Mouse (Mus musculus): ENCODE data around the gene Mdfi.
"Not testable (repeated sequence)": the region's sequence is repeated elsewhere in the genome, so short reads cannot be mapped to it uniquely, and the experiment has no call there.

Gene Mdfi

DNA sequence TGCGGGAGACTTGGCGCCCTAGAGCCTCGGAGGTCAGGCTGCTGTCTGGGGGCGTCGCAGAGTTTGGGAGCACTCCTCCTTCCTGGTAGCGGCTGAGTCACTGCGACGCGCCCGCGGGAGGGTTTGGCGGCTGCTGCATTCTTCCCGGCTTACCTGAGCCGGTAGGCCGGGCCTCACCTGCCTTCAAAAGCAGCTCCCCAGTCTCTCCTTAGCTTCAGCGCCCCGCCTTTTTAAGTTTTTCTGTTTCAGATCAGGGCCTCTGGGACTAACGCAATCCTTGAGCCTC, at the start of gene Mdfi:
TSS of gene Mdfi (minus strand) at position 210 of the 286 bp plus-strand sequence.
- DNase-seq (ENCODE audit: low read depth, low spot score) = no peak

DNA sequence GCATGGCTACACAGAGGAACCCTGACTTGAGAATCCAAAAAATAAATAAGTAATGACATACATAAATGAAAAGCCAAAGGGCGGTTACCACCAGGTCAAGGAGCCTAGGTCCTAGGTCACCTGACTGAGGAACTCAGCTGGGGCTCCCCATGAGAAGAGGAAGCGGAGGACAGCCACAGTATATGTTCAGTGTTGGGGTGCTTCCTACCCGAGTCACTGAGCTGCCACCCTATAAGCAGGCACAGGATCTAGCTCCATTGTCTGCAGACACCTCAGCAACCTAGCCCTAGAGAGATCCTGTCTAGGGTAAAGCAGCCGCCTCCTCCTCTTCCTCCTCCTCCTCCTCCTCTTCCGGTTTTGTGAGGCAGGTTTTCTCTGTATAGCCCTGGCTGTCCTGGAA, 48.6 kb upstream of the Mdfi start:
- DNase-seq (ENCODE audit: low read depth, low spot score) = no peak

DNA sequence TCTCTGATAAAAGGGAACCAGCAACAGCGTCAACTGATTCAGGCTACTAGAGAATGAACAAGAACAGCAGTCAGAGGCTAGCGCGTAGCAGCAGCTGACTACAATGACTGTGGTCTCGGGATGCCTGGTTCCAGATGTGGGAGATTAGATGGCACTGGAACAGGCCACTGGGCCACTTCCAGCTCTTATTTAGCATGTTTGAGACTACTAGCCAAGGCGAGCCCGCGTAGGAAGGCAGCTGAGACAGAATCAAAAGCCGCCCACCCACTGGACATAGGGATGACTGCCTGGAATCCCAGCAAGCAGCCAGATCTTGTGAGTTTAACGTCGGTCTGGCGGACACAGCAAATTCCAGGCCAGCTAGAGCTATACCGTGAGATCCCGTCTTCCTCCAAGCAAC, 46.8 kb upstream of the Mdfi start:
- DNase-seq (ENCODE audit: low read depth, low spot score) = no peak

DNA sequence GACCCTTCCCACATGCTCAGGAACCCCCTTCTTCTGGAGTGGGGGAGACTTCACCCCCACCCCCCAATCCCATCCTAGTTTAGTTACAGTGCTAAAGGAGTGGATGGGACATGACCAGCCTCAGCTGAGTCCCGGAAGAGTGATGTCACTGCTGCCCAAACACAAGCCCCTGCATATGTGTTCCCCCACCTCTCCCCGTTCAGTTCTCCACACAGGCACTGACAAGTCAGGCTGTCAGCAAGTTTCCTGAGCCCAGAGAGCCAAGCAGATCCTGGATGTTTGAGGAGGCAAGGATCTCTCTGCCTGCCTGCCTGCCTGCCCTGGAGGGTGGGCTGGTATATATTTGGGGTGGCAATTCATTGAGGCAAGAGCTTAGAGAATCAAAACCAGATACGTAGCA, 44.7 kb upstream of the Mdfi start:
- DNase-seq (ENCODE audit: low read depth, low spot score) = no peak

DNA sequence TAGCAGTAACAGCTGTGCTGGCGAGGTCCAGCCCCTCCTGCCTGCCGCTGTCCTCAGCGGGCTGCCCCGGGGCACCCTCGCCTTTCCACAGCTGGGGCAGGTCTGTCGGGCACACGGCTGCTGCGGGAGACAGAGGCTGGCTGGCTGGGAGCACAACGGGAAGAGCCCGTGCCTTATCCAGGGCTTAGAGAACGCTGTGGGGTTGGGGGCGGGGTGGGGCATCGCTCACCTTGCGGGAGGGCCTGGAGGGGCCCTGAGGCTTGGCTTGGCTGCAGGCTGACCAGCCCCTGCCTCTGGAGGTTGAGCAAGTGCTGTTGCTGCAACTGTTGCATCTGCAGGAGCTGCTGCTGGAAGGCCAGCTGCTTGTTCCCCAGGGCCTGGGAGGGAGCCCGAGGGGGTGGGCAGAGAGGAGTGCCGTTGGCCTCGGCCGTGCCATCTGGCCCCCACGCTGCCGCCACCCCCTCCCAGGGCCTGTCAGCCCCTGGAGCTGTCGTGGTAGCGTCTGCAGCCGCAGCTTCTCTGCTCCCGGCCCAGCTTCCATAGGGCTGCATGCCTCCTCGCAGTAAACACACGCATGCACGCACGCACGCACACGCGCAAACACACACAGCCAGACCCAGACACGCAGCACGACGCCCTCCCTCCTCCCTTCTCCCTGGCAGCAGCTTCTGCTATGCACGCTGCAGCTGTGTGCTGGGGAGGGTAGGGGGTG, 44.0 kb upstream of the Mdfi start:
- DNase-seq (ENCODE audit: low read depth, low spot score) = peak; percentile 80

DNA sequence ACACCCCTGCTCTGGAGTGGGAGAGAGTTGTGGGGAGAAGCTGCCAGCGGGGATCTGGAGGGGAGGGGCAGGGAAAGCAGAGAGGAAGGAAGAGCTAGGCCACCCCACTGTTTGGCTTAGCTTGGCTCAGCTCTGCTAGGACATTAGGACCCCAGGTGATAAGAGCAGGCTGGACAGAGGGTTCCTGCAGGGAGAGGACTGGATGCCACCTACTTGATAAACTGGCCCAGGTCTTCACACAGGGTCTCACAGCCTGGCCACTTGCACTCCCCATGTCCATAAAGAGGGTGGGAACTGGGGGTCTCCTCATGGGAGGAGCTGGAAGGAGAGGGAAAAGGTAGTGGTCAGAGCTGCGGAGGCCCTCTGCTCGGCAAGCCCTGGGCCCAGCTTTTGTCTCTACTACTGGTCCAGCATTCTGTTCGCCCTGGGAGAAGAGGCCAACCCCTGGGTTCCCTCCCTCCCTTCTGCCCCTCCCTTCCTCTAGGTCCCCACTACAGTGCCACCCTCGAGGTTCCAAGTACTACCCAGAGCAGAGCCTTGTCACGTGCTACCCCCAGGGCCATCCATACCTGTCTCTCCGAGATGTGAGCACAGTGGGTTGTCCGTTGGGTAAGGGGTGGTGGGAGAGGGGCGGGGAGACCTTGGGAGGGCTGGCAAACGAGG, 43.4 kb upstream of the Mdfi start:
- DNase-seq (ENCODE audit: low read depth, low spot score) = no peak

DNA sequence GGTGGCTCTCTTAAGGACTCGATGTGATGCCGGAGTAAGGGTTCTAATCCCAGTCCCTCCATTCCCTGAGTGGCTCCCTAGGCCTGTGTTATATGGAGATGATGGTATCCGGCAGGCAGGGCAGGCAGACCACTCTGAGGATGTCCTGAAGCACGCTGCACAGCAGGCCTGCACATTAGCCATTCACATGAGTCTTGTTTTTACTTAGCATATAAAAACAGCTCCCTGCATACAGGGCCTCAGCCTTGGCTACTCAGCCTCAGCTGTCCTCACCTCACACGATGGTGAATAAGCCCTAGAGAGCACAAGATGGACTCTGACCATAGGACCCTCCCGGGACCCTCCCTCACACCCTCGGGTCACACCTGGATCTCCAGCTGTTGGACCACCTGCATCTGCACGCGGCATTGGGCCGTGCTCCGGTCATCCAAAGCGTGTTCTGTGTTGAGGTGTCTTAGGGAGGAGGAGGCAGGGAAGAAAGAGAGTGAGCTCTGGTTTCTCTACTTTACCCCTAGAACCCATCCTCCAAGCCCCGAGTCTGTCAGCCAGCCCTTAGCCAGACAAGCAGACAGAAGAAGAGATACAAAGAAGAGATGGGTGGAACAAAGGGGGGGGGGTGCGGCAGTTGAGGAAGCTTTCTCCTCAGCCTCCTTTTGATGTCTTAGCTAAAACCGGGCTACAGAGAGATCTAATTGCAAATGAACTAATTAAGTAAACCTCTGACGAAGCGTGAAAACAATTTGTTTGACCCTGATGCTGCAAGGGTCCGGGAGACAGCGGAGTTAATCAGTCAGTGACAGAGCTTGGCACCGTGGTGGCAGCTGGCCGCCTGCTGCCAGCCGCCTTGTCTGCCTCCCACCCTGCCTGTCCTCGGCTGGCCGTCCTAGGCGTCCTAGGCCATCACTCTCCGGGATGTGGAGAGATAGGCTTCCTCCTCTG, 42.6 kb upstream of the Mdfi start:
- DNase-seq (ENCODE audit: low read depth, low spot score) = no peak

DNA sequence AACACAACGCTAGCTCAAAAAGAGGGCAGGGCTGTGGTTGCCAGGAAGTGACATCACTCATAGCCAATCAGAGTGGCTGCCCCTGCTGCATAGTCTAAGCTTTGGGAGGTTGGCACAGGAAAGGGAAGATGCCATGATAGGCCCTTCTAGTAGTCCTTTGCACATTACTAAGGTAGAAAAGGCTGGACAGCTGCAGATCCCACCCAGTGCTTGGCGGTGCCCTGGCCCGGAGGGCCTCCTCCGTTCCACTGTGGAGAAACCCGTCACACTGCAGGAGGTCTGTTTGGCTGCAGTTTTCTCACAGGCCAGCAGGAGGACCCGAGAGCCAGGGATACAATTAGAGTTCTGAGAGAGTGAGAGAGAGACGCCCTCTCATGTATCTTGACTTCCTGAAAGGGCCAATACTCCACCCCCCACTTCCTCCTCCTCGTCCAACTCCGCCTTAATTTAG, 38.9 kb upstream of the Mdfi start:
- peak; percentile 85 for DNase-seq (ENCODE audit: low read depth, low spot score)

DNA sequence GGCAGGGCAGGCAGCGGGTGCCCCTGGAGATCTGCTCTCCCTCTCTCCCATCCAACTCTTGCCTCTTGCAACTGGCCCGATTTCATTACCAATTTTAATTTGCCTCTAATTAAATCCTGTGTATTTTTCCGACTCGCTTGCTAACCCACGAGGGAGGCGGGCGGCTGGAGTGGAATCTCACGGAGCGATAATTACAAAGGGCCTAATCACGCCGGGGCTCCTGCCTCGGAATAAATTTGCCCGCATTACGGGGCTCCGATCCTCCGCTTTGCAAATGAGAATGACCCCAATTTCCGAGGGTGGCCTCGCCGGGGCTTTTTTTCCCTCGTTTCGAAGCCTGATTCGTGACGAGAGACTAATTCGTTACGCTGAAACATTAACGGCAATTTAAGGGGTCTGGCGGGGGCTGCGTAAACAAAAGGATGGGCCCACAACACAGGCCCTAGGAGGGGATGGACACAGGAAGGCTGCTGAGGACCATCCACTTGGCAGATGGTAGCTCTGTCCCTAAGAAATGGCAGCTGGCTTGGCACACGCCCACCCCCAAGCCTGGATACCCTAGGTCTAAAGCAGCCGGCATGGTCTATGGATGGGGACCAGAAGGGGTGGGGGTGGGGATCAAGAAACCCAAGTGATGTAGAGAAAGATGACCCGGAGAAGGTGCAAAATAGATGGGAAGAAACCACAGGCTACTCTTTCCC, 38.0 kb upstream of the Mdfi start:
- DNase-seq (ENCODE audit: low read depth, low spot score) = no peak

DNA sequence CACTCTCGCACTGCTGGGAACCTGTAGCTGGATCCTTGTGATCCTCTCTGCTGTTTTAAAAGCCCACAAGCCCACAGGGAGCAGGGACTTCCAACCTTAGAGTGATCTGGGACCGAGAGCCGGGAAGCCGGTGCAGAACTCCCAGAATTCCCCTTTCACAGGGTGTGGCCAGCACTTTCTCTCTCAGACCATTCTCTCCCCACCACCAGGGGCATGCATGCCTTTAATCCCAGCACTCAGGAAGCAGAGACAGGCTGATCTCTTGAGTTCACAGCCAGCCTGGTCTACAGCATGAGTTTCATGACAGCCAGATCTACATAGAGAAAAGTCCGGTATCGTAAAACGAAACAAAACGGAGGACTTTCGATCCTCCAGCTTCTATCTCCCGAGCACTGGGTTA, 35.4 kb upstream of the Mdfi start:
- DNase-seq (ENCODE audit: low read depth, low spot score) = no peak

DNA sequence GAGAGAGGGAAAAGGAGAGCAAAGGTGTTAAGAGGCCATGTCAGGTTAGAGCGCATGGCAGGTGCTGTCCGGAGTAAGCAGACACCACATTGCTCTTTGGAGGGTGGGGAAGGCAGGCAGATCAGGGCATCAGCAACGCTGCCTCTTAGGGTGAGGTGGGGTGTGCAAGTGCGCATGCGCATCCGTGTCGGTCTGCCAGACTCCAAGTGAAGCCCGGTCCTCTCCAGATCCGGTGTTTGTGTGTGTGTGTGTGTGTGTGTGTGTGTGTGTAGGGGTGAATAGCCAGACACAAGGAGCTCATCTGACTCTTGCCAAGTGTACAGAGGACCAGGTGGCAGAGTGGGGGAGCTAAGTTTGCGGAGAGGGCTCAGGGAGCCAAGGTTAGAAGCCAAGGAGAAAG, 31.5 kb upstream of the Mdfi start:
- no peak for DNase-seq (ENCODE audit: low read depth, low spot score)

DNA sequence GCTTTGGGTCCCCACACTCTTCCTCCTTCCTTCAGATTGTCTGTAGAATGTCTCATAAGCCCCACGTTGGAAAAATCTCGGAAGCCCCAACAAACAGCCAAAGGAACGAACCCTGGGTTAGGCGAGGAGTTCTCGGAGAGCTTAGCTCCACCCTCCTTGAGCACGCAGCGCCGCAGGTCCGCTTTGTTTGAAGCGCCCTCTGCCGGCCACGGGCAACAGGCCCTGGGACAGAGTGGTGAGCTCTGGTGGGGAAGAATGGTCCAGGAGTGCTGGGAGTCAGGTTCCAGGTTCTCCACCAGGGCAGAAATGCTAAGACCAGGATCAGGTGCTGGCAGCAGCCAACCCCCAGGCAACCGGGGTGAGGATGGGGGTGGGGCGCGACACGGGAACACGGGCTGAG, 30.0 kb upstream of the Mdfi start:
- no peak for DNase-seq (ENCODE audit: low read depth, low spot score)

DNA sequence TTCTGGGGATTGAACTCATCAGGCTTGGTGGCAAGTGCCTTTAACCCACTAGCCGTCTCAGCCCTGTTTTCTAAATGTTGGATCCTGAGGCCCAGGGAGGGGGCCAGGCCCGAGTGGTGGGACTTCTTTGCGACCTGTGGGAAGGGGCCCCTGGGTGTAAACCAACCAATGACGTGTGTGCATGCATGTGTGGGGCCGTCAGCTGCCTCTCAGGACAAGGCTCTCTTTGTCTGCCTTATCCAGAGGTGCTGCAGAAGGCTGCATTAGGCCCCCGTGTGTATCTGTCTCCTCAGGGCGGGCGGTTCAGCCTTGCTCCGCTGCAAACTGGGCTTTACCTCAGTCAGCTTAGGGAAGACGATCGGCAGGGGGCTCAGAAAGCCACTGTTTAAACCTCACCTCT, 28.9 kb upstream of the Mdfi start:
- DNase-seq (ENCODE audit: low read depth, low spot score) = no peak

DNA sequence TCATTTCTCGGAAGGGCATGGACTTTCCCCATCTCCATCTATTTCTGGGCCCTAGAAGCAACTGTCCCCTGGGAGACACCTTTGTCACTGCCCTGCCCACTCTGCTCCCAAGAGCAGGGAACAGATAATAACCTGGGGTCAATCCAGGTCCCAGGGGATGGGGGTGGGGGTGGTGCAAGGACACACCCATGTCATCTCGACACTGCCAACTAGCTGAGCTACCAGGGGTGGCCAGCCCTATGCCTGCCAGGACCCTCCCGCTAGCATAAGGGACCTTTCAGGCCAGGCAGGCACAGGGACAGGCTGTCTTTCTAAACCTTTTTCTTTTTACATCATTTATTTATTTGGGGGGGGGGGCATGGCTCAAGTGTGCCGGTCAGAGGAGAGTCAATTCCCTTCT, 28.5 kb upstream of the Mdfi start:
- DNase-seq (ENCODE audit: low read depth, low spot score) = no peak

DNA sequence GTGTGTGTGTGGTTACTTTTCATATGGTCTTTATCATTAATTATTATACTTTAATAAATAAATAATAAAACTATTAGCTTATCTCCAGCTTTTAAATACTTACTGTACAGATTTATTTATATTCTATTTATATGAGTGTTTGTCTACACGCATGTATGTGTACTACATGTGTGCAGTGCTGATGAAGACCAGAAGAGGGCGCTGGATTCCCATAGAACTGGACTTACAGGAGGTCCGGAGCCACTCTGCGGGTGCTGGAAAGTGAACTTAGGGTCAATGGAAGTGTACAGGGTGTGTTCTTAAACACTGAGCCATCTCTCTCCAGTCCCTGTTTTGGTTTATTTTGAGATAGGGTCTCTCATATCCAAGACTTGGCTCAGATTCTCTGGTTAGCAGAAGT, 21.1 kb upstream of the Mdfi start:
- DNase-seq (ENCODE audit: low read depth, low spot score) = no peak

DNA sequence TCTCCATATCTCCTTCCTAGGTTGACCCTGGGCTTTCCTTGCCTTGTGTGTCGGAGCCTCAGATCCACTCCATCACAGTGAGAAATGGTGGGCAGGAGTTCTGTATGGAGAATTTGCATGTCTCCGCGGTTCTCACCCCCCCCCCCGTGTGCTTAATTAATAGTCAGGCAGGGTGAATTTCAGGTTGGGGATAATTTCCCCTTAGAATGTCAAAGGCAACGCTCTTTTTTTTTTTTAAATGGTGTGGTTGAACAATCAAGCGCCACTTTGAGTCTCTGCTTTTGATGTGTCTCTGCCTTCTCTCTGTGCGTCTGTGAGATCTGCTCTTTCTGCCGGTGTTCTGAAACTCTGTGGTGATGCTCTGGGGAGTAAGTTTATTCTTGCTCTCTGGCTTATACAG, 20.4 kb upstream of the Mdfi start:
- DNase-seq (ENCODE audit: low read depth, low spot score) = no peak

DNA sequence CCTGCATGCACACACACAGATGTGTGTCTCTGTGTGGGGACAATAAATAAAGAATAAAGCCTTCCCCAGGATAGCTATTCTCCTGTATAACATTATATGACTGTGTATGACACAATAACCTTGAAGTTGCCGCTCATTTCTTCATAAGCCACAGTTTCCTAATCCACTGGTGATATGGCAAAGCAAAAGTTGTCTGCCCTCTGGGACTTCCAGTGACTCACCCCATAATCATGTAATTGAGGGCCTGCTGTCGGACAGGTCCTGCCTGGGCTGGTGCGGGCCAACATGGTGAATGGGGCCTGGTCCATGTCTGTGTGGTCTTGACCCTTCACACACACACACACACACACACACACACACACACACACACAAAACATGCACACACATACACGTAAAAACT, 19.3 kb upstream of the Mdfi start:
- DNase-seq (ENCODE audit: low read depth, low spot score) = no peak

DNA sequence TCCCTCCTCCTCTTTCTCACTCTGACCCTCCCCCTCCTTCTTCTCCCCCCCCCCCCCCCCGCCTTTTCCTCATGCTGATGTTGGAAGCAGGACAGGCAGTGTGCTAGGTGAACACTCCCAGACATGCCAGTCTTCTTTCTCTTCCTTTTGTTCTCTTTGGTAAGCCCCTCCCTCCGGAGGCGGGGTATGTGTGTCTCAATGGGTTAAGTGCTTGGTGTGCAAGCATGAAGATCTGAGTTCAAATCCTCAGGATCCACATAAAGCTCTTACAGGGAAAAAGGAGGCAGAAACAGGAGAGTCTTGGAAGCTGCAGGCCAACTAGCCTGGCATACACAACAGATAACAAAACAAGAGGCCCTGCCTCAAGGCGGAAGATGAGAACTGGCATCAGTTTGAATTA, 18.8 kb upstream of the Mdfi start:
- DNase-seq (ENCODE audit: low read depth, low spot score) = no peak

DNA sequence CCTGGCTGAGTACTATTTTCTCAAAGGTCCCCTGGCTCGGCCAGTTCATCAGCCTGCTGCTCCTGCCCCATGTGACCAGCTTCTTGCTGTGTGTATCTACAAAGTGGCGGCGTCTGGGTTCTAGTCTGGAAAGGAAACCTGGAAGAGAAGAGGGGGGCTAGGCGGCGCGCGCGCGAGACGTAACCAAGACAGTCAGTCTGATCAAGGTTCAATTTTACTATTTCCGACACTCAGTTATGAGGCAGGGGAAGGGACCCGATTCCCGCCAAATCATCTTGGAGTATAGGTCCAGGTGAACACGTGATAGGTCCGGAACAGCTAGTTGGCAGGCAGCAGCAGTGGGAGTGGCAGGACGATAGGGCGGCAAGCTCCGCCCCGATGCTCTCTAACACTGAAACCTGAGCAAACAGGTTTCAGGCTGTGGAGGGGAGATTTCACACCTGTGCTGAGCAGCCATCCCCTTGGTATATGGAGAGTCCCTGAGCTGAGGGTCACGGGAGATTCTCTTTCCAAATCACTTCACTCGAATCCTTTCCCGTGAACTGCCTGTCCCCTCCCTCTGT, 17.4 kb upstream of the Mdfi start:
- DNase-seq (ENCODE audit: low read depth, low spot score) = not testable (repeated sequence)

DNA sequence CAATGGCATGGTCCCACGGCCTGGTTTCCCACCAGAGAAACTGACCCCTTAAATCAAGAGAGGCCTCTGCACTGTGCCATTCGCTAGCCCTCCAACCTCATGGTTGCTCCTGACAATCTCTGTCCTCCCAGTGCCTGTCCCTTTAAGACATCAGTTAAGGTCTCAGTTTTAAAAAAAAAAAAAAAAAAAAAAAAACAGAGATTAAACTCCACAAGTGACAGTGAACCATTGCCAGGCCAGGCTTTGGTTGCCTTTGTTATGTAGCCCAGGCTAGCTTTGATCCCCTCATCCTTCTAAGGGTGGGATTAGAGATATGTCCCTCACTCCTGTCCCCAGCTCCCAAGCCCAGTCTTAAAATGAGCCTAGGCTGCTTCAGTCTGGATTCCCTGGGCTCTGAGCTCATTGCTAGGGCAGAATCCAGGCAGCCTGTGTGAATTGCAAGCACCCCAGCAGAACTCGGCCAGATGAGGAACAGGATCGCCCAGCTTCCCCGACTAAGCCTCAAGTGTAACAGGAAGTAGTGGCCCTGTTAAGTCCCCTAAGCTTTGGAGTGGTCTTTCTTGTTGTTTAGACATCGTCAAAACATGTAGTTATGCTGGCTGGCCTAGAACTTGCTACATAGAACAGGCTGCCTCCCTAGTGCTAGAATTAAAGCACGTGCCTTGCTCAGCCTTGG, 16.3 kb upstream of the Mdfi start:
- no peak for DNase-seq (ENCODE audit: low read depth, low spot score)

DNA sequence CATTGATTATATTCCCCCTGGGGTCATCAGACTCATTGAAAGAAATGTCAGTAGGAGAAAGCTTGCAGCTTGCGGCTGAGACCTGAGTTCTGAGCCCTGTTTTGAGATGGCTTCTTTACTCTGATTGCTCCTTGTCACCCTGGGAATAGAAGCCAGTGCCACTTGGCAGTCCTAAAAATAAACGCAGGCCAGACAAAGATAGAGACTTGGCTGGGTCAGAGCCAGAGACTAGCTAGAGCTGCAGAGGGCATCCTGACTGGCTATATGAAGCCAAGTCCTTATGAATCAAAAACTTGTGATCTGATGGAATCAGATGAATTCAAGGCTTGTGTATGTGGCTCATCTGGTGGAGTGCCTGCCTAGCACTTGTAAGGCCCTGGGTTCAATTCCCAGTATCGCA, 15.5 kb upstream of the Mdfi start:
- DNase-seq (ENCODE audit: low read depth, low spot score) = no peak

All from telencephalon, adult 2 months (tissue).